Mouse (Mus musculus): ENCODE data around the gene Cd59b. TPM values are rescaled to one million over a fixed set of nuclear protein-coding genes. Genes with fewer than 3 reads are reported as not detected.
"Not testable (repeated sequence)": the region's sequence is repeated elsewhere in the genome, so short reads cannot be mapped to it uniquely, and the experiment has no call there.

The Cd59b gene
- total RNA-seq, 2 experiments from 2014 or later: 0.42 to 1.2 TPM

DNA sequence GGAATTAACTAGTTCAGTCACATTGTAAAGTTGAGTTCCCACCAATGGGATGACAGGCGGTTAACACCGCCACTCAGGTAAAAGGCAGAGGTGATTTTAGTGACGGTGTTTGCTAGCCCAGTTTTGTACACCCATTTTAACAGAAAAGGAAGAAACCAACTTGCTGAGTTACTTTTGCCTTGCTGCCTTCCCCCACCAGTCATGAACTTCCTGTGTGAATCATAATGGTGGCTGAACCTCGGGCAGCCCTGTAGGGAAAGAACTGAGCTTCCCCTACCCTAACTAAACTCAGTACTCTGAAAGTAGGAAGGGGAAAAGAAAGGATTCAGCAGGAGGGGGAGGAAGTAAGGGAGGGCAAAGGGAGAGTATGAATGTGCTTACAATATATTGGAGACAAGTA is 40.4 kb downstream of the Cd59b start:
- no peak for DNase-seq (ENCODE audit: low spot score in 2 of 2)
- intact Hi-C loops (cut with DNase I): no loop called here

GRCm38 (mm10) chr2:104111170-104111797 is 41.6 kb downstream of the Cd59b start:
- DNase-seq (ENCODE audit: low spot score in 2 of 2); intact Hi-C loops (cut with DNase I): not testable (repeated sequence)

GRCm38 (mm10) chr2:104113563-104113962 is 43.9 kb downstream of the Cd59b start:
- DNase-seq (ENCODE audit: low spot score in 2 of 2); intact Hi-C loops (cut with DNase I): not testable (repeated sequence)

GRCm38 (mm10) chr2:104114898-104115297 is 45.2 kb downstream of the Cd59b start:
- intact Hi-C loops (cut with DNase I): no loop called here
- DNase-seq (ENCODE audit: low spot score in 2 of 2): no peak

- DNase-seq (ENCODE audit: low spot score in 2 of 2); intact Hi-C loops (cut with DNase I): not testable (repeated sequence)
These were observed 47.5 kb downstream of the Cd59b start for GRCm38 (mm10) chr2:104117173-104117572.

GRCm38 (mm10) chr2:104119097-104119496 is 49.4 kb downstream of the Cd59b start:
- DNase-seq (ENCODE audit: low spot score in 2 of 2): no peak
- intact Hi-C loops (cut with DNase I): no loop called here

DNA sequence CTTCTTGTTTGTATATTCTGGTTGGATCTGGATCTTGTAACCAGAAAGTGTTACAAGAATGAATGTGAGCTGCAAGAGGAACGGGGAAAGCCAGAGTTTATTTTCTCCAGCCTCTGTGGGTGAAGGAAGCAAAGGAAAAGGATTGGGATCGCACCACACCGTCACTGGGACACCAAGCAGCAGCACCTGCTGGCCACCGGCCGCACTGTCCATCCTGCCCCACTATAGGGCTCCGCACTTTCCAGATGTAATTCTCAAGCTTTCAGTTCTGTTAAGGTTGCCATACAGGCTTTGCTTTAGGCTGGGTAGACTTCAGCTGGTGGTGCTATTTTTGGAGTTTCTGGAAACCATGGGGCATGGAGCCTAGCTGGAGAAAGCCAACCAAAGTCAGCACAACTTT is 50.7 kb downstream of the Cd59b start:
- intact Hi-C loops (cut with DNase I): loop anchor here (10.0 kb wide), 1 partner anchor 326 kb away; the partner anchor contains the start of gene Caprin1
- DNase-seq (ENCODE audit: low spot score in 2 of 2): no peak

DNA sequence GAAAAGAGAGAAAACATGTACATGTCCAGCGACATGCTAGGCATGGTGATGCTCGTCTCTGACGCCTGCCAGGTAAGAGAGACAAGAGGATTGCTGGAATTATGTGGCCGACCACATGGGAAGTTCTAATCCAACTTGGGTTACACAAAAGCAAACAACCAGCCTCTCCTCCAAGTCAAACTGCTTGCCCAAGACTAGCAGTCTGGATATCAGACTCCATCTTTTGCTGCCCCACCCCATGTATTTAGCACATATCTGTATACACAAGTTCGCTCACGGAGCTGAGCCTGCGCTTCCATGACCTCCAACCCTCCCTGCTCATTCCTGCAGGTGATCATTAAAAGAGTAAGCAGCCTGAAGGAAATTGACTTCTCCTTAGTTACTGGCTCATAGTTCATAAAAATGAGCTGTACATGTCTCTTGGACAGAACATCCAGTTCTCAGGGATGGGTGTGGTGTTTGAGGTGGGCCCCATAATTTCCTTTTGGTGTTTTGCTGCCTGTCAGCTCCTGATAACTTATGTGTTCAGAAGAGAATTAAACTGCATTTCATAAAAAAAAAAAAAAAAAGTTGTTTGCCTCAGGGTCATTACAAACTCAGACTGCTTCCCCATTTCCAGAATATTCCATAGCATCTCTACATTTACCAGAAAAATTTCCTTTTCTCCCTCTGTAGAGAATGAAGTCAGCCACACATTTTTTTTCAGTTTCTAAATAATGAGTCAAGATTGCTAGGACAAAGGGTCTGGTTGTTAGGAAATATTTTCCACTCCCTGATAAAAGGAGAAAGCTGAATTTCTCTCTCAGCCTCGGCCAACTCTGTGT is 52.2 kb downstream of the Cd59b start:
- no peak for DNase-seq (ENCODE audit: low spot score in 2 of 2)
- intact Hi-C loops (cut with DNase I): loop anchor here (10.0 kb wide), 1 partner anchor 327 kb away; the partner anchor contains the start of gene Caprin1

DNA sequence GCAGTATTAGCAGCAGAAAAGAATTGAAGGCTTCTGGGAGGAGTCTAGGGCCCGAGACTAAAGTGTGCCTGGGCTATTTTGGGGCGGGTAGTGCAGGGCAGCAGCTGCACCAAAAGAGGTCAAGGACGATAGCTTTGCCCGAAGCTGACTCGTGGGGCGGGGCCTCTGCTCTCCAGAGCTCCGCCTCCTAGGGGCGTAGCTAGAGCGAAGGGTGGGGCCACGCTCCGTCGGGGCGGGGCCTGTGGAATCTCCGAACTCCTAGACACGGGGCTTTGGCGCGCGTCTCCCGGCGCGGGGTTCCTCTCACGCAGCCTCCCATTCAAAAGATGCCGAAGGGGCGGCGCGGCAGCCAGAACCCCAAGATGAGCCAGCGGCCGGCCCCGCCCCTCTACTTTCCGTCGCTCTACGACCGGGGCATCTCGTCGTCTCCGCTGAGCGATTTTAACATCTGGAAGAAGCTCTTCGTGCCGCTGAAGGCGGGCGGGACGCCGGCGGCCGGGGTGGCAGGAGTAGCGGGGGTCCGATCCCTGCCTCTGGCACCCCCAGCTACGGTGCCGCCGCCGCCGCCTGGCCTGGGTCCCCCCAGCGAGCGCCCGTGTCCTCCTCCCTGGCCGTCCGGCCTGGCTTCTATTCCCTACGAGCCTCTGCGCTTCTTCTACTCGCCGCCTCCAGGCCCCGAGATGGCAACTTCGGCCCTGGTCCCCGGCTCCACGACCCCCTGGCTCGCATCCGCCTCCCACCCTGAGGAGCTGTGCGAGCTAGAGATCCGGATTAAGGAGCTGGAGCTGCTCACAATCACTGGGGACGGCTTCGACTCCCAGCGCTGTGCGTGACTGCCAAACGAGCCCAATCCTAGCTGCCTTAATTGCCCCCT is 53.1 kb downstream of the Cd59b start, which contains the start of gene A930018P22Rik:
TSS of gene A930018P22Rik (plus strand) at position 265 of the 874 bp plus-strand sequence.
- intact Hi-C loops (cut with DNase I): loop anchor here (10.0 kb wide), 1 partner anchor 328 kb away; the partner anchor contains the start of gene Caprin1
- DNase-seq (ENCODE audit: low spot score in 2 of 2): peak; percentile 82

- no peak for DNase-seq (ENCODE audit: low spot score in 2 of 2)
- intact Hi-C loops (cut with DNase I): loop anchor here (10.0 kb wide), 1 partner anchor 329 kb away; the partner anchor contains the start of gene Caprin1
These were observed 53.9 kb downstream of the Cd59b start for GRCm38 (mm10) chr2:104123540-104123939.

DNA sequence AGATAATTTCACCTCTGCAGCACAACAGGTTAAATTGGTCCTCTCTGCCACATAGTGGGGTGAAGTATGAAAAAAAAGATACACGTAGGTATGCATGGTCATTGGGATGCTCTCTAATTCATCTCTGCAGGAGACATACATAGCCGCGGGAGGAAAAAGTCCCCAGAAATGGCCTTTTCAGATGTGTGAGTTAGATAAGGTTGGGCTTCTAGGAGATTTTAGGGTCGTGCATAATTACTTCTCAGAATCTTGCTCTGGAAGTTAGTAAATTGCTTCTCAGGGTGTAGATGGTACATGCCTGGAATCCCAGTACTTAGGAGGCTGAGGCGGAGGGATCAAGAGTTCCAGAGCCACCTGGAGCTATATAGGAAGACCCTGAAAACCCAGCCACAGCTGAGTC is 54.4 kb downstream of the Cd59b start:
- intact Hi-C loops (cut with DNase I): loop anchor here (10.0 kb wide), 1 partner anchor 329 kb away; the partner anchor contains the start of gene Caprin1
- DNase-seq (ENCODE audit: low spot score in 2 of 2): no peak

DNA sequence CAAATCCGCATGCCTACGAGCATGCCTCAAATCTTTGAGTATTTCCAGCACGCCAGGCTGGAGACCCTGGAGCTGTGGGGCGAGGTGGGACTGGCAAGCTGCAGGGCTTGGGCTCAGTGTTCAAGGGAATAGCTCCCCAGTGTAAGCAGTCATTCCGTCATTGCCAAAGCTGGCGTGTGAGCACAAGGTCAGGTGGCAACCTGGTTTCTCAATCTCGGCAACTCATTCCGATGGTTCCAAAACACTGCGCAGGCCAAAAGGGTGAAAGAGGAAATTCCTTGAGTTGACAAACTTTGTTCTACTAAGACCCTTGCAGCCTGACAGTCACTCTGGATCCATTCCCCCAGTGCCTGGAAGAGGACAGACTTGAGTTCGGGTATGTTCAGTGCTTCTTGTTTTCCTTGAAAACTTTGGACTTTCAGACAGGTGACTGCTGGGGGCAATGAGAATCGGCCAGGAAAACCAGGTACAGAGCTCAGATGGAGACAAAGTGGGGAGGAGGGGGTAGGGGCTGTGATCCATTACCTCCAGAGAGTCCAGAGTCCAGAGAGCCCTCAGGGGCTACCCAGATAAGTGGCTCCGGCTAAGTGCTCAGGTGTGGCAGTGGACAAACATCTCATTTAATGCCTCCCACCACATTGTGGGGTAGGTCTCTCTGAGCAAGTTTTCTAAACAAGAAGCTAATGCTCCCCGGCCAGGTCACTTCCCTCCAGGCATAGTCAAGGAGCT is 59.3 kb downstream of the Cd59b start:
- DNase-seq (ENCODE audit: low spot score in 2 of 2): no peak
- intact Hi-C loops (cut with DNase I): loop anchor here (10.0 kb wide), 1 partner anchor 334 kb away; the partner anchor contains the start of gene Caprin1

DNA sequence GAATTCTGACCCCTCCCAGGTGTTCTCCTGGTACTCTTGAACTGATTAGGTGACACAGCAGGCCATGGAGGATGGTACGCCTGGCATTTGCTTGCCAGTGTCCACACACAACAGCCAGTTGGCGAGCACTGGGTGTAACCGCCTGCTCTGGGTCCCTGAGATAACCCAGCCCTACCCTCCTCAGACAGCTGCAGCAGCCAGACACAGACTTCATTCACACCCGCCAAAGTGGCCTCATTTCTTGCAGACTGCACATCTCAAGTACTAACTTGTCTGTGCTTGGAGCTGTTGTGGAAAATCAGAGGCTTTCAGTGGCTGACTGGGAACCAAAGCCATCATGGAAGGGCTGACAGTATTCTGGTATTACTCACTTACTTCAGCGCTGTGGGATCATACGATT is 60.5 kb downstream of the Cd59b start:
- intact Hi-C loops (cut with DNase I): loop anchor here (5.0 to 10.0 kb wide), 2 partner anchors 205 to 452 kb away; no protein-coding TSS in a partner anchor
- DNase-seq (ENCODE audit: low spot score in 2 of 2): no peak

DNA sequence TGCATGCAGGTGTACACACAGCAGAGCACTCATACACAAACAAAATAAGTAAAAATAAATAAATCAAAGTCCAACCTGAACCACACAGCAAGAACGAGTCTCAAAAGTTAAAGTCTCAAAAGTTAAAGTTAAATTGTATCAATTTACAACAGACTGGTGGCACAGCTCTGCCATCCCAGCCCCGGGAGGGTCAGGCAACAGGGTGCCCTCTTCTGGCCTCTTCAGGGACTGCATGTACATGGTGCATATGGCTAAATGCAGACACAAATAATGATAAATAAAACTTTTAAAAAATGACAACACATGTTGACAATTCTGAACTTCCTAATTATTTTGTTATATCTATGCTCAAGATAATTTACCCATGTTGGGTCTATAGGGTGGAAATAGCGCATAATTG is 61.3 kb downstream of the Cd59b start:
- intact Hi-C loops (cut with DNase I): loop anchor here (5.0 to 10.0 kb wide), 2 partner anchors 204 to 451 kb away; no protein-coding TSS in a partner anchor
- DNase-seq (ENCODE audit: low spot score in 2 of 2): no peak

DNA sequence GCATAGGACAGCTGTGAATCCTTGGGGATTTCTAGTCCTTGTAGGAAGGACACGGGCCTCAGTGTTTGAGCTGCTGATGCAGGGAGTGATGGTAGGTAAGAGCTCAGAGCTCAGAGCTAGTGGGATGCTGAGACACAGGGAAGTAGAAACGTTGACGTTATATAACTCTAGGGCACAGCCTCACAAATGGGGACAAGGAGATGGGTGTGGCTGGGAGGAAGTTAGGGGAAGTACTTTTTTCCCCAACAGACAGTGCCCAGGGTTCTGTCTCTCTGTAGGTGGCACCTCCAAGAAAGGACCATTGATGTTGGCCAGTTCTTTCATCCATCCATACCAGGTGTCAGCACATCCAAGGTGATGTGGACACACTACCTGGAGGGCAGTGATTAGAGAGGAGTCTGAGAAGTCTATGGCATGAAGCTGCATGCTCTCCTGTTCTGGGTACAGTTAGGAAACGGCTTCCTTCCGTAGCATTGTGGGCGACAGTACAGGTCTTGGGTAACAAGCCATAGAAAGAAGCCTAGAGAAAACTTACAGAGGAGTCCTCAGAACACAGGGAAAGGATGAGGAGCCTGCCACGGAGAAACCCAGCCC is 62.7 kb downstream of the Cd59b start:
- no peak for DNase-seq (ENCODE audit: low spot score in 2 of 2)
- intact Hi-C loops (cut with DNase I): loop anchor here (5.0 to 10.0 kb wide), 2 partner anchors 202 to 450 kb away; no protein-coding TSS in a partner anchor

DNA sequence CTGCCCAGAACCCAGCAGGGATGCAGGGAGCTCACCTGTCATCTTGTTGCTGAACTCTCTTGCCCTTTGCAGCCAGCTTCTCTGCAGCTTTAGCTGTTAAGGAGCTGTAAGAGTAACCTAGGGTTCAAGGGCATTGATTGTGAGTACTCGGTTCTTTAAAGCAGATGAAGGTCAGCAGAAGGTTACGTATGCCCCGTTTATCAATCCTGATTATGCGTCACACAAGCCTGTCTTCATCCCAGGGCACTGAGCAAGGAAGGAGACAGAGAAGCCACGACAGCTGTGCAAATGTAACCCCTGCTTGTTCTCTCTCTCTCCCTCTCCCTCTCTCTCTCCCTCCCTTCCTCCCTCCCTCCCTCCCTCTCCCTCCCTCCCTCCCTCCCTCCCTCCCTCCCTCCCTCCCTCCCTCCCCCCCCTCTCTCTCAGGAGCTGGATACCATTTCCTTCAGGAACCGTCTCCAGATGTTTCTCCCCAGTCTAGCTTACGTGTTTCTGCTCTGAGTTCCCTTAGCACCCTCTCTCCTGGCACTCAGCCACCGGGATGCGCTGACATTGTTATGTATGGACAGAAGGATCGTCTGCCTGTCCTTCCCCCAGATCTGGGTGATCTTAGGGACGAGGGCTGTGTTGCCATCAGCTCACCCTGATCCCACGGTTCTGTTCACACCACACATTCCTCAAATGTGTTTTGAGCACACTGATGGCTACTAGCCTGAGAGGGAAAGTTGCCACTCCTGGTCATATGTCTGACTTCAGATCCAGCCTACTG is 63.6 kb downstream of the Cd59b start:
- intact Hi-C loops (cut with DNase I): loop anchor here (5.0 to 10.0 kb wide), 2 partner anchors 202 to 449 kb away; no protein-coding TSS in a partner anchor
- DNase-seq (ENCODE audit: low spot score in 2 of 2): no peak
